Mouse (Mus musculus): ENCODE data around the gene Gm10234.

Gene Gm10234

GRCm38 (mm10) chr6:95321812-95322211 is at the start of gene Gm10234:
TSS of gene Gm10234 (plus strand) at chr6:95322112.
- DNase-seq (ENCODE audit: low read depth), result no peak

DNA sequence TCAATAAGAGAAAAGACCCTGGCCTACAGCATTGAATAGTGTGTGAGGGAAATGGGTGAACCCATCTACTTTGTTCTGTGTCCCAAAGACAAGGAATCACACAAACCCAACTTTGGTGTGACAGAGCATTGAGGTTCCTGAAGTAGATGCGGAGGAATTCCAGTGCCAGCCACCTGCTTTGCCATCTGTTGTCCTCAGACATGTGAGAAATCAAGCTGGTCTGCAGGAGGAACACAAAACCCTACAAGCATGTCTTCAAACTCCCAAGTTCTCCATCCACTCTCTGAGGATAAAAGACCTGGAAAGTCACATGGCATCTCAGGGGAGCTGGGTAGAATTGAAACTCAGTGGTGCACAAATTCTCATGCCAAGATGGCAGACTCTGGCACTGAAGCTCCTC is 44.3 kb upstream of the Gm10234 start:
- DNase-seq (ENCODE audit: low read depth), result no peak

GRCm38 (mm10) chr6:95296025-95296424 is 25.9 kb upstream of the Gm10234 start:
- no peak for DNase-seq (ENCODE audit: low read depth)

DNA sequence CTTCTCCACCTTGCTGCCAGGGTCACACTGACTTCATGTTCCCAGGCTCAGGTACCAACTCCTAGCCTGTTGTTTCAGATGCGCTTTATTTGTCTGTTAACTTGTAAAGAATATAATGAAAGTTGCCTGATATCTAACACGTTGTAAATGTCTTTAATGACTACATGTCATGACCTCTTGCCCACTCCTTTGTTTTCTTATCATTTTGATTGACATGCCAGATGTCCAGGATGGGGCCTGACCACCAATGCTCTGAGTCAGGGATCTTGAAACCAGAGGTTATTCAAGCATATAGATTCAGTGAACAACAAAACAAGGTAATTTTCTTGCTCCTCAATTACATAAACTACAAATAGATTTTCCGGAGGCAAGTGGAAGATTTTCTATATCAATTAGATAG is 23.5 kb upstream of the Gm10234 start:
- DNase-seq (ENCODE audit: low read depth), result no peak

GRCm38 (mm10) chr6:95300658-95301057 is 21.3 kb upstream of the Gm10234 start:
- no peak for DNase-seq (ENCODE audit: low read depth)

- no peak for DNase-seq (ENCODE audit: low read depth)
Observed at GRCm38 (mm10) chr6:95331191-95331590, 9.3 kb downstream of the Gm10234 start.

DNA sequence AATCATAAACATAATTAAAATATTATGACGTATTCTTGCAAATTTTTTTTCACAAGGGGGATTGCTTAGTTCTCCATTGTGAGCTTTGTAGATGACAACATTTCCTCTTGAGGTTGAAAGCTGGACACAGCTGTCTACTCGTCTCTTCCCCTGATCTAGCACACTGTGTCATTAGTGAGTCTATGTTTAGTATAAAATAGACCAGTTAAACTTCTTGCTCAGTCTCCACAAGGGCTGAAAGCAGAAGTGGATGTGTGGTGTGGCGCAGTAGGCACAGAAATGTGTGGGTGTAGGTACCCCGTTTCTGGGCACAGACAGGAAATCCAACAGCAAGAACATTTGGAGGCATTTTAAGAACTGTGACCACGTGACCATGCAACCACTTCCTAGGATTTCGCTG is 12.9 kb downstream of the Gm10234 start:
- DNase-seq (ENCODE audit: low read depth), result peak; percentile 9

DNA sequence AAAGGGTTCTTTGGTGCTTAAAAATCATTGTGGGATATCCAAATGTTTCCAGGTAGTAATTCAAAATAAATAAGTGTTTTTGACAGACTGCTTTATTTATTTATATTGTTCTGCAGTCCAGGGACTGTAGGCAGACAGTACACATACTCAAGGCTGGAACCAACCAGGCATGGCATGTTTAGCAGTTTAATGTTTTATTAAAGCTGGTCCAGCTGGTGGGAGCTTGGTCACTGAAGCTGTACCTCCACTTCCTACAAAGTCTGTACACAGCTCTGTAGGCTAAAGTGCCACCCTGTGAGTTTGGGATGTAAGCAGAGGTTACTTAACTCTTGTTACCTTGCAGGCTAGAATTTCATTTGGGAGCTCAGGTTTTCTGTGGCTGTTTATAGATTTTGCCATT is 27.5 kb downstream of the Gm10234 start:
- DNase-seq (ENCODE audit: low read depth), result no peak

GRCm38 (mm10) chr6:95353043-95353442 is 31.1 kb downstream of the Gm10234 start:
- DNase-seq (ENCODE audit: low read depth), result no peak

DNA sequence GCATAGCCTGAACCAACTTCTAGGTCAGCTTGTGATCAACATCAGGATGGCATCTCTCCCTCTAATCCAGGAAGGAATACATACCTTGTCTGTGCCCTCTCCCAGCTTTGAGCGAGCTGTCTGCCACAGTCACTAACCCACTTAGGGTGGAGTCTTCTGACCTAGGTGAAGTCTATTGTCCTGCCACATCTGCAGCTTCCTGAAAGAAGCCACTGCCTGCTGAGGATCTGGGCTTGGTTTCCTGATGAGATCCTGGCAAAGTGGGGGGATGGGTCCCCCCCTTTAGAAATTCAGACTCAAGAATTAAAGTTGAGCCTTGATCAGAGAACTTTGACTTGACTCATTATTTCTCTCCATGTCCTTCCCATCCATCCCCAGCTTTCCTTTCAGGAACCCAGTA is 32.0 kb downstream of the Gm10234 start:
- no peak for DNase-seq (ENCODE audit: low read depth)

GRCm38 (mm10) chr6:95360084-95360483 is 38.2 kb downstream of the Gm10234 start:
- DNase-seq (ENCODE audit: low read depth), result no peak

- no peak for DNase-seq (ENCODE audit: low read depth)
Observed at GRCm38 (mm10) chr6:95362707-95363106, 40.8 kb downstream of the Gm10234 start.

DNA sequence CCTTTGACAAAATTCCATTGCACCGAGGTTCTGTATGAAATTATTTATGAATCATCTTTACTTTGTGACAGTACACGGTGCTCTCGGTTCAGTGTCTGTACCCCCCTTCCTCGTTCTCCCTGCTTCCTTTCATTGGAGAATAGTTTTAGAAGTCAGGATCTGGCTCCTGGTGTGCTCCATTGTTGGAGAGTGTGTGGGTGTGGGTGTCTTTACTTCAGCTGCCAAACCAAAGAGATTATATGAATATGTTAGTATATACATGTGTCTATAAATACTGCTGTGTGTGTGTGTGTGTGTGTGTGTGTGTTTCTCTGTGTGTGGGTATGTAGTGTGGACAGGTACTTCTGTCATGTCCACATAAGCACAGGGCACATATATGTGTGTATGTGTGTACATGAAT is 49.9 kb downstream of the Gm10234 start:
- DNase-seq (ENCODE audit: low read depth), result no peak

All from c-Kit-positive CD71-negative TER-119-negative erythroid progenitor cells, embryonic 14.5 days (primary cell).